Mouse (Mus musculus): ENCODE results near the gene Adgra1. TPM values are rescaled to one million over a fixed set of nuclear protein-coding genes. Genes with fewer than 3 reads are reported as not detected.

Adgra1 gene
- polyA plus RNA-seq, 1 experiment from 2014 or later: 31.5 TPM

DNA sequence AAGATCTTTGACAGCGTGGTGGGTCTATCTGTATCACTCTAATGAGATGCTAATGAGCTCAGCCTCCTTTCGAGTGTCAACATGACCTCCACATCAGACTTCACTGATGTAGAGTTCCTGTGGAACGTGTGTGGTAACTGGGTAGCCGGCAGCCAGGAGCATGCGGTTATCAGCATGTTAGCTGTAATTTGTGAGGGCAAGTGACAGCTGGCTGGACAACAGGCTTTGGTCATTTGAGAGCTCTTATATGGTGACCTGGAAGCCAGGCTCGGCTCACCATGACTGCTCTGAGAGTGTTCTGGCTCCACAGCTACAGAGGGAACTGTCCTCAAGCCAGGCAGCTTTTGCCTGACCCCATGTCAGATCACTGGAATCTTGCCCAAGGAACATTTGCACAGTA, 8.4 kb downstream of the Adgra1 start:
- H3K36me3 ChIP-seq (ENCODE audit: control insufficient read depth, insufficient read depth, low read length): no peaks in the 10 kb centered on the region; the same call in none of the 2 replicates
- H3K4me2 ChIP-seq (ENCODE audit: low read length): no peak overlapping the region
- peaks cover 5% of the 10 kb centered on the region for H3K4me1 ChIP-seq (ENCODE audit: control insufficient read depth, insufficient read depth, low read length)
- no peak overlapping the region for H3K9ac ChIP-seq (ENCODE audit: low read depth, low read length)
- H3K27me3 ChIP-seq (ENCODE audit: control insufficient read depth, insufficient read depth, low read depth, low read length): no peaks in the 10 kb centered on the region
- no peak for ATAC-seq
- WGBS: 61% methylated on average over 6 of the region's 6 CpGs
- H3K27ac ChIP-seq (ENCODE audit: low read length): no peak overlapping the region
- no peak overlapping the region for H3K4me3 ChIP-seq (ENCODE audit: low read depth, low read length)
- H3K9me3 ChIP-seq (replicated peaks; ENCODE audit: control insufficient read depth, low read length, poor library complexity, severe bottlenecking): no peaks in the 10 kb centered on the region

- H3K9ac ChIP-seq (ENCODE audit: low read depth, low read length): no peak overlapping the region
- no peak overlapping the region for H3K27ac ChIP-seq (ENCODE audit: low read length)
- 58% methylated on average over 5 of the region's 5 CpGs for WGBS
- no peak overlapping the region for H3K4me3 ChIP-seq (ENCODE audit: low read depth, low read length)
- H3K9me3 ChIP-seq (replicated peaks; ENCODE audit: control insufficient read depth, low read length, poor library complexity, severe bottlenecking): no peaks in the 10 kb centered on the region
- H3K4me1 ChIP-seq (ENCODE audit: control insufficient read depth, insufficient read depth, low read length): peaks cover 2% of the 10 kb centered on the region; the same call in 1 of the 2 replicates
- no peaks in the 10 kb centered on the region for H3K27me3 ChIP-seq (ENCODE audit: control insufficient read depth, insufficient read depth, low read depth, low read length)
- H3K36me3 ChIP-seq (ENCODE audit: control insufficient read depth, insufficient read depth, low read length): no peaks in the 10 kb centered on the region; the same call in none of the 2 replicates
- ATAC-seq: no peak
- no peak overlapping the region for H3K4me2 ChIP-seq (ENCODE audit: low read length)
These were observed 9.2 kb downstream of the Adgra1 start for GRCm38 (mm10) chr7:139843140-139843539.

DNA sequence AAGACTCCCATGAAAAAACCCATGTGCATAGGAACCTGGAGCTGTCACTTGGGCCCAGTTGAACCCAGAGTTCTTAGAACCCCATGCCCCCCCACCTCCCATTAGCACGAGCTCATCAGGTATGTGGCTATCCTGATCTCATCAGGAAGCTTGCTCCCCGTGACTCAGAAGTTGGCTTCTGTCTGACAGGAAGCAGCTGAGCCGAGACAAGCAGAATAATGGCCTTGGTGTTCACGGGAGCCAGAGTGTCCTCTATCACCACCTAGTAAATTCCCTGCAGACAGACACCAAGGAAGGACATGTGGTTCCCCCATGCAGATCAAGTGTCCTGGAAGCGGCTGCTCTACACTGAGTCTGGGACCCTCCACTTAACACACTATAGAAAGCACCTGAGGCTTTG, 9.8 kb downstream of the Adgra1 start:
- WGBS: 58% methylated on average over 5 of the region's 5 CpGs
- H3K27ac ChIP-seq (ENCODE audit: low read length): no peak overlapping the region
- no peak overlapping the region for H3K4me2 ChIP-seq (ENCODE audit: low read length)
- no peaks in the 10 kb centered on the region; the same call in none of the 2 replicates for H3K36me3 ChIP-seq (ENCODE audit: control insufficient read depth, insufficient read depth, low read length)
- peaks cover 2% of the 10 kb centered on the region; the same call in 1 of the 2 replicates for H3K4me1 ChIP-seq (ENCODE audit: control insufficient read depth, insufficient read depth, low read length)
- no peak for ATAC-seq
- H3K9me3 ChIP-seq (replicated peaks; ENCODE audit: control insufficient read depth, low read length, poor library complexity, severe bottlenecking): no peaks in the 10 kb centered on the region
- H3K9ac ChIP-seq (ENCODE audit: low read depth, low read length): no peak overlapping the region
- no peaks in the 10 kb centered on the region for H3K27me3 ChIP-seq (ENCODE audit: control insufficient read depth, insufficient read depth, low read depth, low read length)
- H3K4me3 ChIP-seq (ENCODE audit: low read depth, low read length): no peak overlapping the region

DNA sequence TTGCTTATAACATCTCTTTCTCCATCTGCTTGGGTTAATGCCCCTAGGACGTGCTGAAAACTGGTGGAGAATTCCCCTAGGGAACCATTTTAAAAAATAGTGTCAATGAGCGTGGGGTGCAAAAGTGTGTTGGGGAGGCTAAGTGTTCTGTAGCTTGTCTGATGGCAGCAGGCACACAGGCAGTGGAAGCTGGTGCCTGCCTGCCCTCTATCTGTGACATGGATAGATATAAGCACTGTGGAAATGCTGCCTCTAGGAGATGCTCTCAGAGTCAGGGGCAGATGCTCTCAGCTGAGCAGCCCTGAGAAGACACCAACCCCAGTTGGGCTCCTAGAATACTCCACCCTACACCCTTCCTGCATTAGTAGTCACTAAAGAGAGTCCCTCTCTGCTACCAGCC, 11.1 kb downstream of the Adgra1 start:
- ATAC-seq: no peak
- WGBS: 84% methylated on average over 2 of the region's 2 CpGs
- Histone ChIP-seq H3K4me1 (ENCODE audit: control insufficient read depth, insufficient read depth, low read length) (peaks cover 13% of the 10 kb centered on the region), H3K27me3 (ENCODE audit: control insufficient read depth, insufficient read depth, low read depth, low read length) (no peaks in the 10 kb centered on the region), H3K27ac (ENCODE audit: low read length) (no peak overlapping the region), H3K9ac (ENCODE audit: low read depth, low read length) (no peak overlapping the region), H3K36me3 (ENCODE audit: control insufficient read depth, insufficient read depth, low read length) (no peaks in the 10 kb centered on the region; the same call in none of the 2 replicates), H3K4me3 (ENCODE audit: low read depth, low read length) (no peak overlapping the region), H3K4me2 (ENCODE audit: low read length) (no peak overlapping the region), H3K9me3 (replicated peaks; ENCODE audit: control insufficient read depth, low read length, poor library complexity, severe bottlenecking) (no peaks in the 10 kb centered on the region)

GRCm38 (mm10) chr7:139850152-139850551, 16.2 kb downstream of the Adgra1 start:
- 4% methylated on average over 6 of the region's 6 CpGs for WGBS
- H3K27me3 ChIP-seq (ENCODE audit: control insufficient read depth, insufficient read depth, low read depth, low read length): no peaks in the 10 kb centered on the region
- H3K36me3 ChIP-seq (ENCODE audit: control insufficient read depth, insufficient read depth, low read length): peaks cover 5% of the 10 kb centered on the region; the same call in 1 of the 2 replicates
- H3K4me3 ChIP-seq (ENCODE audit: low read depth, low read length): no peak overlapping the region
- ATAC-seq: peak; percentile 90
- H3K27ac ChIP-seq (ENCODE audit: low read length): peak overlapping the region; percentile 87
- no peak overlapping the region; the same call in 1 of the 2 replicates for H3K9ac ChIP-seq (ENCODE audit: low read depth, low read length)
- H3K4me1 ChIP-seq (ENCODE audit: control insufficient read depth, insufficient read depth, low read length): peaks cover 27% of the 10 kb centered on the region
- no peaks in the 10 kb centered on the region for H3K9me3 ChIP-seq (replicated peaks; ENCODE audit: control insufficient read depth, low read length, poor library complexity, severe bottlenecking)
- no peak overlapping the region for H3K4me2 ChIP-seq (ENCODE audit: low read length)

GRCm38 (mm10) chr7:139850677-139851076, 16.7 kb downstream of the Adgra1 start:
- ATAC-seq: 0 out of 2 replicates have a peak, but pooled peaks have one; percentile 37
- WGBS: 60% methylated on average over 5 of the region's 5 CpGs
- no peak overlapping the region for H3K4me2 ChIP-seq (ENCODE audit: low read length)
- H3K4me3 ChIP-seq (ENCODE audit: low read depth, low read length): no peak overlapping the region
- no peak overlapping the region for H3K9ac ChIP-seq (ENCODE audit: low read depth, low read length)
- no peaks in the 10 kb centered on the region for H3K27me3 ChIP-seq (ENCODE audit: control insufficient read depth, insufficient read depth, low read depth, low read length)
- H3K27ac ChIP-seq (ENCODE audit: low read length): peak overlapping the region; percentile 87
- H3K4me1 ChIP-seq (ENCODE audit: control insufficient read depth, insufficient read depth, low read length): peaks cover 32% of the 10 kb centered on the region
- no peaks in the 10 kb centered on the region for H3K9me3 ChIP-seq (replicated peaks; ENCODE audit: control insufficient read depth, low read length, poor library complexity, severe bottlenecking)
- H3K36me3 ChIP-seq (ENCODE audit: control insufficient read depth, insufficient read depth, low read length): peaks cover 5% of the 10 kb centered on the region; the same call in 1 of the 2 replicates

DNA sequence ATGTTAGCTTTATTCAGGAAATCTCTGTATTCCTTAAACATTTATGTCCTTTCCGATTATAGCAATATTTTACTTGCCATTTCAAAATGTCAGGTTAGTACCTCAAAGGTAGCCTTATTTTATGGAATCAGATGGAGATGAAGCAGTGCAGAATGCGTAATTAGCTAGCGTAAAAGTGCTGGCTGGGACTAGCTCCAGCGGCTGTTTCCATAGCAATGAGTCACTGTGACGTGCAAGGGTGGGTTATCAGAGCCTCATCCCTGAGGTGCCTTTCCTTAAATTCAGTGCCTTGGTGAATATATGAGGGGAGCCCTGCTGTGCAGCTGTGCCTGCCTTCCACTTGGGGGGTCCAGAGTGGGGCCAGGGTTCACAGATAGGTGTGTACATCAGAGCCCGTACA, 17.1 kb downstream of the Adgra1 start:
- Histone ChIP-seq H3K36me3 (ENCODE audit: control insufficient read depth, insufficient read depth, low read length) (peaks cover 5% of the 10 kb centered on the region; the same call in 1 of the 2 replicates), H3K9ac (ENCODE audit: low read depth, low read length) (no peak overlapping the region), H3K27me3 (ENCODE audit: control insufficient read depth, insufficient read depth, low read depth, low read length) (no peaks in the 10 kb centered on the region), H3K4me1 (ENCODE audit: control insufficient read depth, insufficient read depth, low read length) (peaks cover 32% of the 10 kb centered on the region), H3K27ac (ENCODE audit: low read length) (peak overlapping the region; percentile 87), H3K4me2 (ENCODE audit: low read length) (no peak overlapping the region), H3K4me3 (ENCODE audit: low read depth, low read length) (no peak overlapping the region), H3K9me3 (replicated peaks; ENCODE audit: control insufficient read depth, low read length, poor library complexity, severe bottlenecking) (no peaks in the 10 kb centered on the region)
- 30% methylated on average over 6 of the region's 6 CpGs for WGBS
- peak; percentile 72 for ATAC-seq

GRCm38 (mm10) chr7:139855261-139855660, 21.3 kb downstream of the Adgra1 start:
- Histone ChIP-seq H3K4me2 (ENCODE audit: low read length) (no peak overlapping the region), H3K27me3 (ENCODE audit: control insufficient read depth, insufficient read depth, low read depth, low read length) (no peaks in the 10 kb centered on the region), H3K4me1 (ENCODE audit: control insufficient read depth, insufficient read depth, low read length) (peaks cover 20% of the 10 kb centered on the region), H3K27ac (ENCODE audit: low read length) (peak overlapping the region; percentile 61), H3K36me3 (ENCODE audit: control insufficient read depth, insufficient read depth, low read length) (peaks cover 5% of the 10 kb centered on the region; the same call in 1 of the 2 replicates), H3K9me3 (replicated peaks; ENCODE audit: control insufficient read depth, low read length, poor library complexity, severe bottlenecking) (no peaks in the 10 kb centered on the region), H3K9ac (ENCODE audit: low read depth, low read length) (no peak overlapping the region), H3K4me3 (ENCODE audit: low read depth, low read length) (no peak overlapping the region)
- WGBS: 72% methylated on average over 11 of the region's 11 CpGs
- ATAC-seq: 0 out of 2 replicates have a peak, but pooled peaks have one; percentile 10

- Histone ChIP-seq H3K9me3 (replicated peaks; ENCODE audit: control insufficient read depth, low read length, poor library complexity, severe bottlenecking) (no peaks in the 10 kb centered on the region), H3K9ac (ENCODE audit: low read depth, low read length) (no peak overlapping the region), H3K4me1 (ENCODE audit: control insufficient read depth, insufficient read depth, low read length) (no peaks in the 10 kb centered on the region), H3K27ac (ENCODE audit: low read length) (no peak overlapping the region), H3K4me3 (ENCODE audit: low read depth, low read length) (no peak overlapping the region), H3K4me2 (ENCODE audit: low read length) (no peak overlapping the region), H3K27me3 (ENCODE audit: control insufficient read depth, insufficient read depth, low read depth, low read length) (no peaks in the 10 kb centered on the region), H3K36me3 (ENCODE audit: control insufficient read depth, insufficient read depth, low read length) (no peaks in the 10 kb centered on the region)
- WGBS: 25% methylated on average over 3 of the region's 3 CpGs
- no peak for ATAC-seq
These were observed 27.4 kb downstream of the Adgra1 start for GRCm38 (mm10) chr7:139861411-139861810.

Measured in midbrain, embryonic 16.5 days (tissue).